Mouse (Mus musculus) kidney, postnatal 36 days (tissue): ENCODE measurements around the gene Prdx6.

Source experiments
- DNase-seq, 2 experiments: peaks; one replicate each; pipeline ENCODE4 v3.0.0; 2021 to 2022; ENCODE audit warnings: mixed read lengths in 2 of 2

Gene Prdx6

DNA sequence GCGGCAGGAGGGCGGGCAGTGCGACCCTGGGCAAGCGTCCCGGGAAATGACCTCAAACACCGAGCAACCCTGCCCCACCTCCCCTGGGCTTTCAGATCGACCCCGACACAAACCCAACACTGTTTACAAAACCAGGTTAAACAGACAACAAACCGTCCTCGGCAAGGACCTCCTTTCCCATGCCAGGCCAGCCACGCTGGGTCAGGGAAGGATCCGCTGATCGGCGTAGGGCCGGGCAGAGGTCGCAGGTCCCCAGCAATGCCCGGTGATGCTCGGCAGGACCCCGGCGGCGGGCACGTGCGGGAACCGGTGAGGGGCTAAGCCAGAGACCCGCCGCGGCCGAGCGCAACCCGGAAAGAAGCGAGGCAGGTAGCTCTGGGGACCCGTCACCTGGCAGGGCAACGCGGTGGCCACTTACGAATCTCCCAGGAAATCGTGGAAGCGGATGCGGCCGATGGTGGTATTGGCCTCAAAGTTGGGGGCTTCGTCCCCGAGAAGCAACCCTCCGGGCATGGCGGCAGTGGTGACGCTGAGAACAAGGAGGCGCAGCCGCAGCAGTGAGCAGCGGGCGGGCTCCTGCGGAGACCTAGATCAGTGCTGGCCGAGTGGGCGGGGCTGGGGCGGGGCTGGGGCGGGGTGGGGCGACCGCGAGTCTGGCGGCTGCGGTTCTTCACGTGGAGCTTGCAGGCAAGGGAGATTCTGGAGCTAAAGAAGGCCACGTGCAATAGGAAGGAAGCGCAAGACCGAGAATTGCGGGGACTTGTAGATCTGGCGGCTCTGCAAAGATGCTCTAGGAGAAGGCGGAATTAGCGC, at the start of gene Prdx6:
TSS of gene Prdx6 (minus strand) at position 616 of the 813 bp plus-strand sequence.
- peak; percentile 82 to 89 for DNase-seq

DNA sequence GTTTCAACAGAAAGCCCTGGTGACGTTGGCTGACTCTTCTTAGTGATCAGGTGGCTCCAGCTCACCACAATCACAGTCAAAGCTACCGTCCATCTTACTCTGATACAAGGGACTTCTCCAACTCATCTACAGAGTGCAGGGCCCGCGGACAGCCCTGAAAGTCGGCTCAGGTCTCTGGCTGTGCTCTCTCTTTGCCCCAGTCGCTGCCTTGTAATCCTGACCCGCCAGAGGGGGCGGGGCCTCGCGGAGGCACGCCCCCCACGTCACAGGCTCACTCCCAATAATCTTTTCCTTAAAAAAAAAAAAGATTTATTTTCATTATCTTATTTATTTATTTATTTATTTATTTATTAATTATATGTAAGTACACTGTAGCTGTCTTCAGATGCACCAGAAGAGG, 37.2 kb upstream of the Prdx6 start:
- DNase-seq, result no peak

DNA sequence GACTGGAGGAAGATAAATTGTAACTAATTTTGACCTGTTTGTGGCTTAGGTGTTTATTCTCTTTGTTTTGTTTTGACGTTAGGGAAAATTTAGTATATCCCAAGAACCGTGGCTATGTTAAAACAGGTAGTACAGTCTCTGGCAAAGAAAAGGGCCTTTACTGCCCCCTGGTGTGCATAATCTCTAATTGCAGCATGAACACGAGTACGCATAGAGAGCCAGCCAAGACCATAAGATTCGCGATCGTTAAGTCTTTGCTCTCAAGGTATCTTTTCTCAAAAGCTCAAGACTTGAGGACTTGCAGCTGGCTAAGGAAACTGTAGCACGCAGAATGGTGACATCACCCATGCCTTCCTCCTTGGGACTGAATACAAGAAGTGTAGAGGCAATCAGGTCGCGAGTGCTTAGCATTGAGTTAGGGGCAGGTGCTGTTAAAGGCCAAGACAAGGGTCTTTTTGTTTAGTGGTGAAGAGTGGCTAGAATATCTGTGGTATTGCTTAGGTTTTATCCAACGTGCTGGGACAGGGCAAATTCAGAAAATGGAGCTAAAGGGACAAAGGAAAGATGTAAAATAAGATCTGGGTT, 35.8 kb upstream of the Prdx6 start:
- DNase-seq, result peak; percentile 72 to 82

DNA sequence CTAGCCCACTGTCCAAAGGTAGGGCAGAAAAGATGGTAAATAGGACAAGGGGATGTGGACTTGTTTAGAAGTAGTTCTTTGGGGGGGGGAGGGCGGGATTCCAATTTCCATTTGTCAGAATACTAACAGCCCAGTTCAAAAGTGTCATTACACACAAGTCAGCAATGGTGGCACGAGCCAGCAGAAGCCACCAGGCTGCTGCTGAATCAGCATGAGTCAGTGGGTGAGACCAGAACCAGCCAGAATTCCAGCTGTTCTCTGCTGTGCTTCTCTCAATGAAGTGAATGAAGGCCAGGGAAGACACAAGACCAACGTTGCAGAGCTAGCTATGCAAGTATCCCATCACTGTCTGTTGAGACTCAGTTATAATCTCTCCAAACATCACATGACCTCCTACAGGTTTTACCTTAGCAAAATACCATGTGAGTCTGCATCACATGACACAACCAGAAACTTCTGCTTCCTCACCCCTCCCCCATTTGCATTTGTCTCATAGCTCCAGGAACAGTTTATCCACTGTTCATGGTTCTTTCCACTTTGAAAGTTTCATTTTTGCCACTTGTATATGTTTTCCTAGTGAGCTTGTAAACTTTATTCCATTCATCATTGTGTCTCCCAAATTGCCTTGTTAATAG, 30.2 kb upstream of the Prdx6 start:
- no peak for DNase-seq

DNA sequence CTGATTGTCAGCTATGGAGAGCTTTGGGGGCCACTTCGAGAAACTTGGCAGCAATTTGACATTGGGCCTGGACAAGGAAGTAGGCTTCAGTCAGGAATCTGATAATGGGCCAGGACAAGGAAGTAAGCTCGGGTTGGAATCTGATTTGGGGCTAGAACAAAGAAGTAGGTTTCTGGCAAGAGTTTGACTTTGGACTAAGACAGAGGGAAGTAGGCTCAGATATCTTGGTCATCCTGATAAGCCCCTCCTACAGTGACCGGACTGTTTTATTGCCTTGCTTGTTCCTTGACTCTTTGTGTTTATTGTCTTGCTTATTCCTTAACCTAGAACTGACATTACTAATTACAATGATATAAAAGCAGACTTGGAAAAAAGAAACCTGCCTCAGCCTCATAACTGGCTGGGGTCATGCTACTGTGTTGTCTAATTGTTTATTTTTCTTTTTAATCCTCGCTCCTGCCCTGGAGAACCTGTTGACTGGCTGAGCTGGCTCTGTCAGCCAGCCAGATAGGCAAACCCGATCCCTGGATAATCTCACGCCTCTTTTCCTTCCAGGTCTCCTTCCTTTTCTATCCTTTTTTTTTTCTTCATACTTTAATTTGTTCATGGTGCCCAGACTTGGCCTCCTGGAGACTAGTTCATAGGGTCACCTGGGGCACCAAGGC, 28.4 kb upstream of the Prdx6 start:
- no peak for DNase-seq

DNA sequence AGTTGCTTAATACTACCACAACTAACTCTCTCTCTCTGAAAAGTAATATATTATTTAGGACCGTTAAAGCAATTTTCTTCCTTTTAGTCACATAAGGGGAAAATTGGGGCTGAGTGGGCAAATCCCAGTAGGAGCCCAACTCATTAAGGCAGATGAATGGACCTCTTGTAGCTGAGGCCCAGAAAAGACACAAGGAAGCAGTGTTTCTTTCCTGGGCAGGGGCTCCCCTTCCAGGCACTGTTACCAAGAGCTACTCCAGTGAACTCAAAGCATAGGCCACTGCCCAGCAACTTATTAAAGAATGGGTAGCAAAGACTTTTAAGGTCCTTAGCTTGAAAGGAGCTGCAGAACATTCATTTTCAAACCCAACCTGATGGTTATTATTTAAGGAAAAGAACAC, 22.5 kb upstream of the Prdx6 start:
- no peak for DNase-seq

DNA sequence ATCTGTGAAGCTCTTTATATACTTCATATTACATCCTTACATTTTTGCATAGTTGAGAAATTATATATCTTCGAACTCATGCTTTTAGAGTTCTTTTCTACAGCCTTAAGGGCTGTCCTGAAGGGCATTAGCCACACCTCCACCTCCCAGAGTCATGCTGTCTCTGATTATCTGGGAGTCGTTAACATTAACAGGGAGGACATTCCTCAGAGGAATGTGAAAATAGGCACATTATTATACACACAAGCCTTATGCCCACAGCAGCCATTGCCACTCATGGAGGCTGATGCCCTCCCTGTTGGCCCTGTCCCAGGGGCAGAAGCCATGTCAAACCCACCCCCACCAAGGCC, 20.4 kb upstream of the Prdx6 start:
- DNase-seq, result no peak

DNA sequence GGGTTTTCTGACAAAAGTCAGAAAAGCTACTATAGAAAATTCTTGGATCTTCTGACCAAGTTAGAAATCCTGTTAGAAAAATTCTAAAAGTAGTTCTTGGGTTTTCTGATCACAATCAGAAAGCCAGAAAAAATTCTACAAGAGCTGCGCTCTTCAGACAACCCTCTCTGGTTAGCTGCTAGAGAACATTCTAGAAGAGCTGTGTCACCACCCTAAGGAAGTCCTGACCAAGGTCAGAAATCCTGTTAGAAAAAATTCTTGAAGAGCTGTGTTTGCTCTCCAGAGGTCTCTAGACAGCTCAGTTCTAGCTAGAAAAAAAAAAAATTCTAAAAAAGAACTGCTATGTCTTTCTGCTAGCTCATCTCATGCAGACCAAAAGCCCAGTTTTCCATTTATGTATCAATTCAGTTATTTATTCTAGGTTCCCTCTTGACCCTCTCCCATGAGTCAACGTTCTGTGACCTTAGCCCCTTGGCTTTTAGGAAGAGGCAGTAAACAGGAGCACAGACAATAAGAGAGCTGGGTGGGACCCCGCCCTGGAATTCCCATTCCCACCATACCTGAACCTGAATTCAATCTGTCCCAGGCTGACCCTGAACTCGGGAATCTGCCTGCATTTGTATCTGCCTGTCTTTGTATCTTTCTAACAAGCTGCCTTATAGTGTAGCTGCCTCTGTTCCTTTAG, 19.9 kb upstream of the Prdx6 start:
- DNase-seq, result no peak

DNA sequence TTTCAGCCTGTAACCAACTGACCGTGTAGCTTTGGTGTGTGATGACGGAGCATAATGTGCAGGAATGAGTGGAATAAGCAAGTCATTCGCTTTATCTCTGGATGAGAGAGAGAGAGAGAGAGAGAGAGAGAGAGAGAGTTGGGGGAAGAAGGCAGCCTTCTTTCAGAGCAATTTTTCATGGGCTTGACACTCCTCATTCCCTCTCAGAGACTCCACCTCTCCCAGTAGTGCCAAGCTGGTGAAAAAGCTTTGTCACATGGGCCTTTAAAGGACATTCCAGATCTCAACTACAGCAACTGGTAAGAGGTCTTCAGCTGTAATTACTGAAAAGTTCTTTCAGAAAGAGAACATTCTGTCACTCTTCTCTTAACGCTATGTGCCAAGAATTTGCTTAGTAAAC, 18.3 kb upstream of the Prdx6 start:
- peak in 1 of 2 experiments; percentile 44 for DNase-seq

DNA sequence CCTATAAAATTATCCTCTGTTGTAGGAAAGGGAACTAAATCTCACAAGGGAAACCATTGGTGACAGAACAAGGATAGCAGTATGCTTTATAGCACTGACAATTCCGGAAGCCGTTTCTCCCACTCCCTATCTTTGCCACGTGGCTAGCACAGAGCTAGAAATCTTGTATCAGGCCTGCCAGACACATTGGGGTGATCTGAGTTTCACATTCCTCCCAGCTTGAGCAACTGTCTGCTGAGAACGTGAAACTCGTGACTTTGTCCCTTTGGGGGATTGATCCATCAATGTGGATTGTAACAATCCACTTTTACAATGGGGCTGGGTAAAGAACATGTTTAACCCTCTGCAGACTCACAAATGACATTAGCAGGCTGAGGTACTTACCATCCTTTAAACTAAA, 17.9 kb upstream of the Prdx6 start:
- DNase-seq, result no peak

DNA sequence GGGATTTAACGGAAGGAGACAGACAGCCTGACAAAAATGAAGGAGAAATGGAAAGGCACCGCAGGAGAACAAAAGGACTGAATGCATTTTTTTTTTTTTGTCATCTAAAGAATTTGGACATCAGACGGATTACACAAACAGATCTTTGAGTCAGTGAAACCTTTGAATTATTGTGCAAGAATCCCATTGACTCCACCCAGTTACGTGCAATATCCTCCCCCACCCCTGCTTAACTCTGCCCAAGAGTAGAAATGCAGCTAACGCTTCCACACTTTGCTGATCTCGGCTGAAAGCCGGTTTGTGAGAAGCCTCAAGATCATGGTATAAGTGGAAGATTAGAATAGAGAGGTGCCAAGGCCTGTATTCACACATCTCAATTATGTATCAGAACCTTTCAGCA, 17.1 kb upstream of the Prdx6 start:
- no peak for DNase-seq

DNA sequence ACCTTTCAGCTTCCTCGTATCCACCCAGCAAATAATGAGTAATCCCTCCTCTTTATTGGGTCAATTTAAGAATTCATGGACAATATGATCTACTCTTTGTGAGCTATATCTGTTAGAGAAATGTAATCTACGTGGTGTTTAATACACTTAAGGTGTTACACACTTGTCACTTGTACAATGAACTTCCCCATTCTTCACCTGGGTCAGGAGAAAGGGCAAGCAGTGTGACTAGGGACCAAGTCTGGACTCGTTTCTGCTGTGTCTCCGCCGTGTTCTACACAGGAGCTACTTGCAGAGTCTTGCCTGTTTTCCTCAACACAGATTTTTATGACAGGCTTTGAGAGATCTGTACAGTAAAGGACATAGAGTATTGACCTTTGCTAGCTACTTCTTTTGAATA, 13.9 kb upstream of the Prdx6 start:
- no peak for DNase-seq

DNA sequence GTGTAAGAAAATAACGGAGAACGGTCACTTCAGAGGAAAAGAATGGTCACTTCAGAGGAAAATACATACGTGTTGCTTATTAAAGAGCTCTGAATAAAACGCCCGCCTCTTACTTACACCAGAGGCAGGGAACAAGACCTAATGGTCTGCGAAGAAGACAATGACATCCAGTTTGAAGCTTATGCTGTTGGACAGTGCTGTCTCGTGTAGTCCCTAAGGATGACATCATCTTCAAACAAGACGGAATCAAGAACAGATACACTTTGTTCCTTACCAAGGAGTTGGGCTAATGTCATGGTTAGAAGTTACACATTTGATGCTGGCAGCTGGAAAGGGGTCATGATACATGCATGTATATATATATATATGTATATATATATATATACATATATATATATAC, 12.6 kb upstream of the Prdx6 start:
- DNase-seq, result no peak

DNA sequence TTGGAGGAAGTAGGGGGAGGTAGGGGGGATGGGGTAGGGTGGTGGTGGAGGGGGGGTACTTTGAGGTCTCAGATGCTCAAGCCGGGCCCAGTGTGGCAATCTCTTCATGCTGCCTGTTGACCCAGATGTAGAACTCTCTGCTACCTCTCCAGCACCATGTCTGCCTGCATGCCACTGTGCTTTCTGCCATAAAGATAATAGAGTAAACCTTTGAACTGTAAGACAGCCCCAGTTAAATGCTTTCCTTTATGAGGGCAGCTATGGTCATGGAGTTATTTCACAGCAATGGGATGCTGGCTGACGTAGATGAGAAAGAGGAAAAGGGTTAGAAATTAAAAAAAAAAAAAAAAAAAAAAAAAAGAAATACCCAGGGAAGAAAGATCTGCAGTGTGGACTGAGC, 11.5 kb upstream of the Prdx6 start:
- DNase-seq, result no peak

DNA sequence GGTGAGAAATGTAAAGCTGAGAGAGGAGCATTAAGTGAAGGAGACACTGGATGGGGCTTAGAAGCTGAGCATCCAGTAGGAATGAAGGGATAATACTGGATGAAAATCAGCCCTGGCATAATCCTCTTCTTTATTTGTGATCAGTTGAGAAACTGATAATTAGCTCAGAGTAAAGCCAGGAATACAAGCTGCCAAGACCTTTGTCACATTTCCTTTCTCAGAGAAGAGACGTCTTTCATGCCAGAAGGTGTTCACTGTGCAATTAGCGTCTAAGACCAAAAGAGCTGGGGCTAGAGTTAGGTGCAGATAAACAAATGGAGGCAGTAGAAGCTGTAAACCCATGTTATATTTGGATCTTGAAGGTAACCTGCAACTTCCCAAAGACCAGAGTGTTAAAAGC, 9.7 kb upstream of the Prdx6 start:
- no peak for DNase-seq

DNA sequence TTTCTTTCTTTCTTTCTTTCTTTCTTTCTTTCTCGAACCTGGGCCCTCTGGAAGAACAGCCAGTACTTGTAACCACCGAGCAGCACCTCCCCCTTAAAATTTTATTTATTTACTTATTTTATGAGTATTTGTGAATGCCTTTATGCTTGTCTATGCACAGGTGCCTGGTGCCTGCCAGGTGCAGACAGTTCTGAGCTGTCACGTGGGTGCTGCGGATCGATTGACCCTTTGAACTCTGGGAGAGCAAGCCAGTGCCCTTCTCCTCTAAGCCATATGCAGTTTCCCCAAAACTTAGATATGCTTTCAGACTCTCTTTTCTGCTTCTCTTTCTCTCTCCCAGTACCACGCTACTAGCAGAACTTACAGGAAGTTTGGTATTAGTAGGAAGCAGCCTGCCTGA, 8.1 kb upstream of the Prdx6 start:
- no peak for DNase-seq

DNA sequence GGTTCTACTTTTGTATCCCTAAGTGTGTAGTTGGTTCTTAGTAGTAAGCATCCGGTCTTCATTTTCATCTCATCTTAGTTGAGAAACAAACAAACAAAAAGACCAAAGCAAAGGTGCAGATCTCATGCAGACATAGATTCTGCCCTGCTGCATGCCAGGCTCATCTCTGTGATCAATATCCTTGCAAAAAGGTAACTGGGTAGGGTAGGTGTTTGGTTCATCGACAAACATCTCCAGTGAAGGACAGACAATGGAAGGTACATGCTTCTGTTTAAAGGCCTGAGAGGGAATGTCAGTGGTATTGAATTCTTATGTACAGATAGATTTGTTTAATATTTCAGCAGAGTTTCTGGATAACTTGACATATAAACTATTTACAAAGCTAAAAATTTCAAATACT, 7.3 kb upstream of the Prdx6 start:
- DNase-seq, result no peak

DNA sequence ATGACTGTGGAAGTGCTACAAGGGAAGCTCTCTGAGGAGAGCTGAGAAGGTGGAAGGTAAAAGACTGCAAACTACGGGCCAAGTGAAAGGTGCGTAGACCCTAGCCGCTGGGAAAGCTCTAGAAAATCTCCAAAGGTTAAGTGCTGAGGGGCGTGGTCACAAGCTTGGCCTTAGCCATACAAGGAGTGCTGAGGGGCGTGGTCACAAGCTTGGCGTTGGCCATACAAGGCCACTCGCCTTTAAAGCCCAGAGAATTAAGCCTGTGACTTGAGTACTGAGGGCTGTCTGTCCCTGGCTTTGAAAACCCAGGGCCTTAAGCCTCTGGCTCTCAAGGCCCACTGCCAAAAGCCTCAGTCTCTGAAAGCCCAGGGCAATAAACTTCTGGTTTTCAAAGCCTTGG, 5.9 kb upstream of the Prdx6 start:
- DNase-seq, result no peak

DNA sequence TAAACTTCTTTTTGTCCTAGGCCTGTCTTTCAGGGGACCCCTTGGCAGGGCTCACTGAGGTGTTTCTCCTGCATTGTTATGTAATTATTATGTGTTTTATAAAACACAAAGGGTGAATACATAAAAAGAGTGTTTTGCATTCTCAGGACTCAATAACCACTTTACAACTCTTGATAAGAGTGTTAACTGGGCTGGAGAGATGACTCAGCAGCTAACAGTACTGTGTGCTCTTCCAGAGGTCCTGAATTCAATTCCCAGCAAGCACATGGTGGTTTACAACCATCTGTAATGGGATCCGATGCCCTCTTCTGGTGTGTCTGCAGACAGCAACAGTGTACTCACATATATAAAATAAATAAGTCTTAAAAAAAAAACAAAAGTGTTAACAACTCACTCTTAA, 3.3 kb upstream of the Prdx6 start:
- DNase-seq, result no peak

DNA sequence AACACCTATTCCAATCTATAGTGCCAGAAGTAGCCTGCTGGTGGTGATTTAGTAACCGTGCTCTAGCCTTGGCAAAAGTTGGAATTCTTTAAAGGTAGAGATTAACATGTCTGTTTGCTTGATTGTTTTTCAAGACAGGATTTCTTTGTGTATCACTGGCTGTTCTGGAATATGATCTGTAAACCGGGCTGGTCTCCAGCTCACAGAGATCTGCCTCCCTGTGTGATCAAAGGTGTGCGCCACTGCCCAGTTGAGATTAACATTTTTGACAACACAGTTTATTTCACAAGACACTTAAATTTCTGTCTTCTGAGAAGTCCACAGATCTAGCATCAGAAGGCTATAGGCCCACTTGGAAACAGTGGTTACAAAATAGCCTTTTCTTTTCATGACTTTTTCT, 1.9 kb upstream of the Prdx6 start:
- DNase-seq, result no peak

DNA sequence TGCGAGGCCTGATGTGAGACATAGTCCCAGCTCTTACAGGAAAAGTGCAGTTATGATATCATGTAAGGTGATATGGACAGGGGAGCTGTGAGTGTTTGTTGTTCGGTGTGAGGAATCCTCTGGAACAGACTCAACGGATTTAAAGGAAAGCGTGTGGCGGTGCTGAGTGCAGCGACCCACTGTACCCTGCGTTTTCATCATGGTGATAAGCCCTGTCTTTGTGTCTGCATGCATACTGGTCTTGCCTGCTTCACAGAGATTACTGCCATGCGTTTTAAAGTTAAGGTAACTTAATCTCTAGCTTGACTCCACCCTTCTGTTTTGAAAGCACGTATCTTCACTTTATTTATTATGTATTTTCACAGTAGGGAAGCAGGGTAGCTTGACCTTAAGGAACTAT, 1.3 kb upstream of the Prdx6 start:
- no peak for DNase-seq

DNA sequence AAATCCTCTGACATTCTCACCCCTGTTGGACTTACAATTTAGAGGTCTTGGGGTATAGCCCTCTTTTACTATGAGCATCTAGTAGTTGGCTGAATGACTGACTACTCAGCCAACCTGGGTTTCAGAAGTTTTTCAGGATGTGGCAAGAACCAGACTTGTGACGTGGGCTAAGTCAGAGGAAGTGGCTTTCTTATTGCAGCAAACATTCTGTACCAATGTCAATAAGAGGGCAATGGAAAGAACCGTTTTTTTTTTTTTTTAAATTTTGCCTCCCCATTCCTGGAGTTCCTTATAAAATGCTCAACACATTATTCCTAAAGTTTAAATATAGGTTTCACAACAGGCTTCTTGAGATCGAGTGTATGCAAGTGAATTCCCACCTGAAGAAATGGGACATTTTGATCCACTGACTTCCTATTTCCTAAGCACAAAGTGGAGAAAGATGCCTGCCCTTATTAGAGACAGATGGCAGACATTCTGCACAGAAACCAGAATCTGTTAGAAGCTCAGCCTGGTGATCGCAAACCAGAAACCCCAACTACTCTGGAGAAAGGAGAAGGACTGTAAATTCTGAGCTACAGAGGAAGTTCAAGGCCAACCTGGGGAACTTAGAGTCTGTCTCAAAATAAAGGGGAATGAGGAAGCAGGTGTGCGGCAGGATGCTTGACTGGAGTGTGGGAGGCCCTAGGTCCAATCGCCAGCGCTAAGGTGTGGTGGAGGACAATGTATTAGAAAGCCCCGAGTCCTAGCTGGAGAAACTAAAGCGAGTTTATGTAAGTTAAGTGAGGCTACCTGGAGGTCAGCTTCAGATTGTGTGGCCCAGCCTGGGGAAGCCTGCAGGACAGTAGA, 622 bp upstream of the Prdx6 start:
- DNase-seq, result no peak
